Mouse (Mus musculus): ENCODE data around the gene Ccrl2. TPM values are rescaled to one million over a fixed set of nuclear protein-coding genes. Genes with fewer than 3 reads are reported as not detected.

Ccrl2 gene
- total and polyA plus RNA-seq, 2 experiments from 2014 or later: 0.82 to 1.2 TPM

- Histone ChIP-seq H3K9me3 (ENCODE audit: low read length) (no peaks in the 10 kb centered on the region), H3K9ac (replicated peaks; ENCODE audit: low read length, poor library complexity, severe bottlenecking) (no peak overlapping the region), H3K4me3 (ENCODE audit: low read depth, low read length) (no peak overlapping the region), H3K27me3 (ENCODE audit: insufficient read depth, low read length) (no peaks in the 10 kb centered on the region), H3K4me2 (ENCODE audit: low read depth, low read length, poor library complexity, severe bottlenecking) (no peak overlapping the region), H3K27ac (ENCODE audit: low read depth, low read length) (no peak overlapping the region), H3K4me1 (ENCODE audit: insufficient read depth, low read length) (0 out of 2 replicates have a peak, but pooled peaks cover 2% of the 10 kb centered on the region), H3K36me3 (ENCODE audit: insufficient read depth, low read length) (no peaks in the 10 kb centered on the region)
- ATAC-seq (ENCODE audit: low FRiP score): no peak
- WGBS: 81% methylated on average over 10 of the region's 10 CpGs
- no peak for DNase-seq (ENCODE audit: low spot score)
- TF ChIP-seq CTCF (IDR thresholded peaks at IDR 0.05): no peak
Observed at GRCm38 (mm10) chr9:111058943-111059556, 1.7 kb upstream of the Ccrl2 start.

GRCm38 (mm10) chr9:111057544-111058370 lies 438 bp upstream of the Ccrl2 start:
- 75% methylated on average over 14 of the region's 14 CpGs for whole genome bisulfite sequencing

GRCm38 (mm10) chr9:111056519-111056797 lies 861 bp downstream of the Ccrl2 start:
- WGBS: 35% methylated on average over 11 of the region's 11 CpGs
- ATAC-seq (ENCODE audit: low FRiP score): no peak
- DNase-seq (ENCODE audit: low spot score): no peak
- Histone ChIP-seq H3K27ac (ENCODE audit: low read depth, low read length) (no peak overlapping the region), H3K4me3 (ENCODE audit: low read depth, low read length) (peak overlapping the region; percentile 8; the same call in 1 of the 2 replicates), H3K4me1 (ENCODE audit: insufficient read depth, low read length) (0 out of 2 replicates have a peak, but pooled peaks cover 2% of the 10 kb centered on the region), H3K36me3 (ENCODE audit: insufficient read depth, low read length) (no peaks in the 10 kb centered on the region), H3K9me3 (ENCODE audit: low read length) (no peaks in the 10 kb centered on the region), H3K27me3 (ENCODE audit: insufficient read depth, low read length) (no peaks in the 10 kb centered on the region), H3K4me2 (ENCODE audit: low read depth, low read length, poor library complexity, severe bottlenecking) (peak overlapping the region; percentile 28), H3K9ac (replicated peaks; ENCODE audit: low read length, poor library complexity, severe bottlenecking) (no peak overlapping the region)
- TF ChIP-seq CTCF (IDR thresholded peaks at IDR 0.05): no peak

More at GRCm38 (mm10) chr9:111057544-111058370, 438 bp upstream of the Ccrl2 start:
- Histone ChIP-seq H3K4me2 (ENCODE audit: low read depth, low read length, poor library complexity, severe bottlenecking) (no peak overlapping the region), H3K27me3 (ENCODE audit: insufficient read depth, low read length) (no peaks in the 10 kb centered on the region), H3K9ac (replicated peaks; ENCODE audit: low read length, poor library complexity, severe bottlenecking) (no peak overlapping the region), H3K27ac (ENCODE audit: low read depth, low read length) (no peak overlapping the region), H3K9me3 (ENCODE audit: low read length) (no peaks in the 10 kb centered on the region), H3K36me3 (ENCODE audit: insufficient read depth, low read length) (no peaks in the 10 kb centered on the region), H3K4me1 (ENCODE audit: insufficient read depth, low read length) (0 out of 2 replicates have a peak, but pooled peaks cover 2% of the 10 kb centered on the region), H3K4me3 (ENCODE audit: low read depth, low read length) (peak overlapping the region; percentile 8; the same call in 1 of the 2 replicates)
- ATAC-seq (ENCODE audit: low FRiP score) (no peak), DNase-seq (ENCODE audit: low spot score) (no peak)
- TF ChIP-seq CTCF (IDR thresholded peaks at IDR 0.05): no peak

GRCm38 (mm10) chr9:111055800-111056518 lies 1.4 kb downstream of the Ccrl2 start:
- 82% methylated on average over 29 of the region's 29 CpGs for WGBS
- Histone ChIP-seq H3K4me3 (ENCODE audit: low read depth, low read length) (no peak overlapping the region), H3K9ac (replicated peaks; ENCODE audit: low read length, poor library complexity, severe bottlenecking) (no peak overlapping the region), H3K27me3 (ENCODE audit: insufficient read depth, low read length) (no peaks in the 10 kb centered on the region), H3K4me2 (ENCODE audit: low read depth, low read length, poor library complexity, severe bottlenecking) (peak overlapping the region; percentile 28), H3K4me1 (ENCODE audit: insufficient read depth, low read length) (0 out of 2 replicates have a peak, but pooled peaks cover 2% of the 10 kb centered on the region), H3K36me3 (ENCODE audit: insufficient read depth, low read length) (no peaks in the 10 kb centered on the region), H3K9me3 (ENCODE audit: low read length) (no peaks in the 10 kb centered on the region), H3K27ac (ENCODE audit: low read depth, low read length) (no peak overlapping the region)
- no peak for DNase-seq (ENCODE audit: low spot score)
- no peak for TF ChIP-seq CTCF (IDR thresholded peaks at IDR 0.05)
- ATAC-seq (ENCODE audit: low FRiP score): no peak

- no peak for TF ChIP-seq CTCF (IDR thresholded peaks at IDR 0.05)
- H3K27ac ChIP-seq (ENCODE audit: low read depth, low read length): no peak overlapping the region
- ATAC-seq (ENCODE audit: low FRiP score): no peak
- H3K4me2 ChIP-seq (ENCODE audit: low read depth, low read length, poor library complexity, severe bottlenecking): no peak overlapping the region
- no peaks in the 10 kb centered on the region for H3K27me3 ChIP-seq (ENCODE audit: insufficient read depth, low read length)
- no peak overlapping the region for H3K4me3 ChIP-seq (ENCODE audit: low read depth, low read length)
- no peaks in the 10 kb centered on the region for H3K9me3 ChIP-seq (ENCODE audit: low read length)
- H3K4me1 ChIP-seq (ENCODE audit: insufficient read depth, low read length): 0 out of 2 replicates have a peak, but pooled peaks cover 2% of the 10 kb centered on the region
- H3K9ac ChIP-seq (replicated peaks; ENCODE audit: low read length, poor library complexity, severe bottlenecking): no peak overlapping the region
- no peak for DNase-seq (ENCODE audit: low spot score)
- 92% methylated on average over 9 of the region's 9 CpGs for WGBS
- H3K36me3 ChIP-seq (ENCODE audit: insufficient read depth, low read length): no peaks in the 10 kb centered on the region
Observed at GRCm38 (mm10) chr9:111054923-111055322, 2.4 kb downstream of the Ccrl2 start.
